Mouse (Mus musculus): ENCODE data around the gene Mff. TPM values are rescaled to one million over a fixed set of nuclear protein-coding genes. Genes with fewer than 3 reads are reported as not detected.

The Mff gene
- polyA plus RNA-seq, 1 experiment: 170 TPM

GRCm38 (mm10) chr1:82766227-82766626, 41.5 kb downstream of the Mff start:
- no peak overlapping the region for H3K9ac ChIP-seq (ENCODE audit: low read depth, poor library complexity, severe bottlenecking)
- no peak overlapping the region for H3K27ac ChIP-seq (ENCODE audit: insufficient read depth, low read length)
- no peaks in the 10 kb centered on the region for H3K9me3 ChIP-seq (replicated peaks; ENCODE audit: control insufficient read depth, insufficient read depth, low read length, poor library complexity, severe bottlenecking)
- H3K4me1 ChIP-seq (ENCODE audit: control insufficient read depth, insufficient read depth, low read length): no peaks in the 10 kb centered on the region
- H3K36me3 ChIP-seq (ENCODE audit: control insufficient read depth, insufficient read depth, low read length, poor library complexity, severe bottlenecking): no peaks in the 10 kb centered on the region
- TF ChIP-seq POLR2A (IDR thresholded peaks at IDR 0.05; ENCODE audit: insufficient read depth, low read length): no peak
- TF ChIP-seq EP300 (IDR thresholded peaks at IDR 0.05; ENCODE audit: insufficient read depth, low read depth, low read length): no peak
- no peak for TF ChIP-seq CTCF (IDR thresholded peaks at IDR 0.05; ENCODE audit: low read depth, low read length)
- H3K27me3 ChIP-seq (ENCODE audit: control insufficient read depth, insufficient read depth, low read length, poor library complexity, severe bottlenecking): no peaks in the 10 kb centered on the region
- H3K4me3 ChIP-seq (ENCODE audit: low read depth, low read length): no peak overlapping the region

GRCm38 (mm10) chr1:82766641-82767040, 42.0 kb downstream of the Mff start:
- no peak overlapping the region for H3K4me3 ChIP-seq (ENCODE audit: low read depth, low read length)
- no peaks in the 10 kb centered on the region for H3K27me3 ChIP-seq (ENCODE audit: control insufficient read depth, insufficient read depth, low read length, poor library complexity, severe bottlenecking)
- peaks cover 2% of the 10 kb centered on the region; the same call in 1 of the 2 replicates for H3K9me3 ChIP-seq (replicated peaks; ENCODE audit: control insufficient read depth, insufficient read depth, low read length, poor library complexity, severe bottlenecking)
- H3K27ac ChIP-seq (ENCODE audit: insufficient read depth, low read length): no peak overlapping the region
- no peaks in the 10 kb centered on the region for H3K4me1 ChIP-seq (ENCODE audit: control insufficient read depth, insufficient read depth, low read length)
- no peak for TF ChIP-seq CTCF (IDR thresholded peaks at IDR 0.05; ENCODE audit: low read depth, low read length)
- TF ChIP-seq EP300 (IDR thresholded peaks at IDR 0.05; ENCODE audit: insufficient read depth, low read depth, low read length): no peak
- no peak for TF ChIP-seq POLR2A (IDR thresholded peaks at IDR 0.05; ENCODE audit: insufficient read depth, low read length)
- H3K36me3 ChIP-seq (ENCODE audit: control insufficient read depth, insufficient read depth, low read length, poor library complexity, severe bottlenecking): no peaks in the 10 kb centered on the region
- no peak overlapping the region for H3K9ac ChIP-seq (ENCODE audit: low read depth, poor library complexity, severe bottlenecking)

GRCm38 (mm10) chr1:82768269-82768668, 43.6 kb downstream of the Mff start, which contains the start of gene Tm4sf20:
Gene Tm4sf20, minus strand, starts transcription at chr1:82768461.
- no peaks in the 10 kb centered on the region for H3K4me1 ChIP-seq (ENCODE audit: control insufficient read depth, insufficient read depth, low read length)
- H3K27ac ChIP-seq (ENCODE audit: insufficient read depth, low read length): no peak within 1 kb of the TSS
- no peak within 1 kb of the TSS for H3K9ac ChIP-seq (ENCODE audit: low read depth, poor library complexity, severe bottlenecking)
- H3K27me3 ChIP-seq (ENCODE audit: control insufficient read depth, insufficient read depth, low read length, poor library complexity, severe bottlenecking): no peaks in the 10 kb centered on the region
- no peak for TF ChIP-seq EP300 (IDR thresholded peaks at IDR 0.05; ENCODE audit: insufficient read depth, low read depth, low read length)
- no peak for TF ChIP-seq CTCF (IDR thresholded peaks at IDR 0.05; ENCODE audit: low read depth, low read length)
- H3K9me3 ChIP-seq (replicated peaks; ENCODE audit: control insufficient read depth, insufficient read depth, low read length, poor library complexity, severe bottlenecking): peaks cover 2% of the 10 kb centered on the region; the same call in 1 of the 2 replicates
- no peak within 1 kb of the TSS for H3K4me3 ChIP-seq (ENCODE audit: low read depth, low read length)
- H3K36me3 ChIP-seq (ENCODE audit: control insufficient read depth, insufficient read depth, low read length, poor library complexity, severe bottlenecking): no peaks in the 10 kb centered on the region

DNA sequence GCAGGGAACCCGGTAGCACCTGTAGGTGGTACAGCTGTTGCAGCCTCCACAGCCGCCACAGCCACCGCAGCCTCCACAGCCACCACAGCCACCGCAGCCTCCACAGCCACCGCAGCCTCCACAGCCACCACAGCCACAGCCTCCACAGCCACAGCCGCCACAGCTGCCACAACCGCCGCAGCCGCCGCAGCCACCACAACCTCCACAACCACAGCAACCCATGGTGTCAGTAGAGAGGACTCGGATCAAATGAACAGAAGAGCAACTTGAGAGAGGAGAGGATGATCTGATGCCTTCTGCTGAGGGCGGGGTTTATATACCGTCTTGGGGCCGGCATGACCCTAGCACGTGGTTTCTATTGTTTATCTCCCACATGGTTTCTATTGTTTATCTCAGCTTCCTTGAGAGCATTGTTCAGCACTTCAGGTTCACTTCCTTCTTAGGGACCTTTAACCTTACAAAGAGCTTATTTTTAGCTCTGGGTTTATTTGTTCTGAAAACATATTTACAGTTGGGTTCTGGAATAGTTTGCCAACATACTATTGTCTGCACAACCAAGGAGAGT, 46.4 kb downstream of the Mff start, which contains the start of gene Gm47791:
Gm47791 (minus strand) TSS at position 222 of the 565 bp plus-strand sequence.
- peaks cover 2% of the 10 kb centered on the region; the same call in 1 of the 2 replicates for H3K9me3 ChIP-seq (replicated peaks; ENCODE audit: control insufficient read depth, insufficient read depth, low read length, poor library complexity, severe bottlenecking)
- no peaks in the 10 kb centered on the region for H3K36me3 ChIP-seq (ENCODE audit: control insufficient read depth, insufficient read depth, low read length, poor library complexity, severe bottlenecking)
- no peak within 1 kb of the TSS; the same call in 1 of the 2 replicates for H3K9ac ChIP-seq (ENCODE audit: low read depth, poor library complexity, severe bottlenecking)
- H3K4me3 ChIP-seq (ENCODE audit: low read depth, low read length): peak within 1 kb of the TSS; percentile 67
- no peaks in the 10 kb centered on the region for H3K4me1 ChIP-seq (ENCODE audit: control insufficient read depth, insufficient read depth, low read length)
- no peak within 1 kb of the TSS for H3K27ac ChIP-seq (ENCODE audit: insufficient read depth, low read length)
- TF ChIP-seq CTCF (IDR thresholded peaks at IDR 0.05; ENCODE audit: low read depth, low read length): no peak
- TF ChIP-seq EP300 (IDR thresholded peaks at IDR 0.05; ENCODE audit: insufficient read depth, low read depth, low read length): no peak
- no peak for TF ChIP-seq POLR2A (IDR thresholded peaks at IDR 0.05; ENCODE audit: insufficient read depth, low read length)
- no peaks in the 10 kb centered on the region for H3K27me3 ChIP-seq (ENCODE audit: control insufficient read depth, insufficient read depth, low read length, poor library complexity, severe bottlenecking)

- H3K27ac ChIP-seq (ENCODE audit: insufficient read depth, low read length): no peak overlapping the region
- no peak for TF ChIP-seq POLR2A (IDR thresholded peaks at IDR 0.05; ENCODE audit: insufficient read depth, low read length)
- TF ChIP-seq CTCF (IDR thresholded peaks at IDR 0.05; ENCODE audit: low read depth, low read length): no peak
- TF ChIP-seq EP300 (IDR thresholded peaks at IDR 0.05; ENCODE audit: insufficient read depth, low read depth, low read length): no peak
- H3K9ac ChIP-seq (ENCODE audit: low read depth, poor library complexity, severe bottlenecking): no peak overlapping the region
- H3K36me3 ChIP-seq (ENCODE audit: control insufficient read depth, insufficient read depth, low read length, poor library complexity, severe bottlenecking): no peaks in the 10 kb centered on the region
- no peaks in the 10 kb centered on the region for H3K27me3 ChIP-seq (ENCODE audit: control insufficient read depth, insufficient read depth, low read length, poor library complexity, severe bottlenecking)
- no peaks in the 10 kb centered on the region for H3K4me1 ChIP-seq (ENCODE audit: control insufficient read depth, insufficient read depth, low read length)
- peaks cover 2% of the 10 kb centered on the region; the same call in 1 of the 2 replicates for H3K9me3 ChIP-seq (replicated peaks; ENCODE audit: control insufficient read depth, insufficient read depth, low read length, poor library complexity, severe bottlenecking)
- no peak overlapping the region for H3K4me3 ChIP-seq (ENCODE audit: low read depth, low read length)
These were observed 47.7 kb downstream of the Mff start for GRCm38 (mm10) chr1:82772428-82772827.

- Histone ChIP-seq H3K4me3 (ENCODE audit: low read depth, low read length) (no peak overlapping the region), H3K9ac (ENCODE audit: low read depth, poor library complexity, severe bottlenecking) (no peak overlapping the region), H3K27me3 (ENCODE audit: control insufficient read depth, insufficient read depth, low read length, poor library complexity, severe bottlenecking) (no peaks in the 10 kb centered on the region), H3K4me1 (ENCODE audit: control insufficient read depth, insufficient read depth, low read length) (no peaks in the 10 kb centered on the region), H3K9me3 (replicated peaks; ENCODE audit: control insufficient read depth, insufficient read depth, low read length, poor library complexity, severe bottlenecking) (peaks cover 2% of the 10 kb centered on the region; the same call in 1 of the 2 replicates), H3K36me3 (ENCODE audit: control insufficient read depth, insufficient read depth, low read length, poor library complexity, severe bottlenecking) (no peaks in the 10 kb centered on the region), H3K27ac (ENCODE audit: insufficient read depth, low read length) (no peak overlapping the region)
- TF ChIP-seq POLR2A (IDR thresholded peaks at IDR 0.05; ENCODE audit: insufficient read depth, low read length): no peak
- TF ChIP-seq CTCF (IDR thresholded peaks at IDR 0.05; ENCODE audit: low read depth, low read length): peak; percentile 26
These were observed 48.5 kb downstream of the Mff start for GRCm38 (mm10) chr1:82773208-82773607.

All from ES-Bruce4 (cell line).